Mouse (Mus musculus): ENCODE measurements at regions not wholly inside any gene's neighbourhood (a gene's known extent, or its start where the extent isn't known, plus 50 kb on each side); places are given as distances from the start of the nearest gene placed in this dataset.

DNA sequence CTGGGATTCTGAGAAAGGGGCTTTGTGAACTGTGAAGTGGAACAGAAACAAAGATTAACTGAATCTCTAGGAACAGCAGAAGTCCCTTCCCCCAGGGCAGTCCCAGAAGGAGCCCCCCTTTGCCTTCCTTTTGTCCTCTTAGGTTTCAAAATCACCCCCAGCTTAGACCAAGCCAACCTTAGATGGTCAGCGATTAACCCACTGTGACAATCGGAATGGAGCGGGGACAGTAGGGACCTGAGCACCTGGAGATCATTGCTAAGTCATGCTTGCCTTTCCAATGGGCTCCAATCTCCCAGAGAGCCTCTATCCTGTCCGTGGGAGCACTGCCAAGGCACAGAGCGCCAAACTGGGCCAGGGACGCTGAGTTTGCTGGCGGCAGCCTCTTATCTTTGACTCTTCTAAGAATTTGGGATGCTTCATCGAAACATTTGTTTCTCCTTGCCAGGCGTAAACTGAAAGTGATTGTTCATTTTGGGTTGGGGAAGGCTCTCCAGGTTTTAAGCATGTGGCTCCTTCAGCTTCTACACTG is 165.3 kb upstream of the Ankrd55 start:
- TF ChIP-seq CTCF (IDR thresholded peaks at IDR 0.05; ENCODE audit: low read depth, low read length) (no peak), POLR2A (IDR thresholded peaks at IDR 0.05; ENCODE audit: insufficient read depth, low read length) (no peak)

All from ES-Bruce4 (cell line).